Mouse (Mus musculus) stomach, postnatal 0 days (tissue): ENCODE measurements around the gene Btbd9. TPM values are rescaled to one million over a fixed set of nuclear protein-coding genes. Genes with fewer than 3 reads are reported as not detected.

Experiments
- ATAC-seq: fragments of 200-750 bp; cut with Nextera tagmentation; 2 replicates; pipeline ENCODE4 v1.8.0; 2017; ENCODE audit not compliant: low FRiP score, low TSS enrichment
- DNase-seq: peaks from one replicate; pipeline ENCODE4 v3.0.0-alpha.2; 2016; ENCODE audit warnings: low spot score
- H3K27ac ChIP-seq: fragments of 300-500 bp; sonication (generic); replicated peaks from 2 replicates; pipeline ENCODE4 v1.5.1; 2014; ENCODE audit warnings: mild to moderate bottlenecking, control low read depth
- H3K27me3 ChIP-seq: fragments of 300-500 bp; sonication (generic); 2 replicates; pipeline ENCODE4 v1.6.1; 2014; ENCODE audit warnings: low read length; ENCODE audit not compliant: control insufficient read depth, insufficient read depth
- H3K36me3 ChIP-seq: fragments of 300-500 bp; sonication (generic); 2 replicates; pipeline ENCODE4 v1.6.1; 2014; ENCODE audit warnings: low read length, mixed read lengths; ENCODE audit not compliant: control insufficient read depth, insufficient read depth
- H3K4me1 ChIP-seq: fragments of 300-500 bp; sonication (generic); replicated peaks from 2 replicates; pipeline ENCODE4 v1.6.1; 2014; ENCODE audit warnings: antibody characterized with exemption; ENCODE audit not compliant: control insufficient read depth, insufficient read depth
- H3K4me2 ChIP-seq: fragments of 300-500 bp; sonication (generic); replicated peaks from 2 replicates; pipeline ENCODE4 v1.6.1; 2014; ENCODE audit warnings: low read depth, mild to moderate bottlenecking, control low read depth, moderate library complexity
- H3K4me3 ChIP-seq: fragments of 300-500 bp; sonication (generic); 2 replicates; pipeline ENCODE4 v1.5.1; 2014; ENCODE audit warnings: low read depth, low read length, control low read depth
- H3K9ac ChIP-seq: fragments of 300-500 bp; sonication (generic); 2 replicates; pipeline ENCODE4 v1.6.1; 2014; ENCODE audit warnings: mild to moderate bottlenecking, low read length, control low read depth, mixed read lengths
- H3K9me3 ChIP-seq: fragments of 300-500 bp; sonication (generic); 2 replicates; pipeline ENCODE4 v1.6.1; 2016; ENCODE audit warnings: low read length; ENCODE audit not compliant: control insufficient read depth
- CTCF ChIP-seq: IDR thresholded peaks from 2 replicates; pipeline ENCODE4 v1.5.1; 2016; ENCODE audit warnings: antibody characterized with exemption, low read depth, mild to moderate bottlenecking, moderate library complexity
- EP300 ChIP-seq: optimal IDR thresholded peaks from 2 replicates; pipeline ENCODE3; 2016; ENCODE audit warnings: antibody characterized with exemption
- WGBS: fragments of 180-500 bp; shearing (Covaris S2); extraction: QIAGEN DNeasy Blood & Tissue Kit; methylation state at CpG from one replicate; pipeline ENCODE4 v1.1.7; 2014; 5-methylcytosine and 5-hydroxymethylcytosine counted together
- polyA plus RNA-seq: library from polyadenylated mRNA; unstranded; fragments of >200 nt; fragmentation: Nextera tagmentation; extraction: Ambion mirVana; gene quantifications from 2 replicates; pipeline ENCODE4 v1.2.1, GENCODE M21; 2015

Gene Btbd9
- polyA plus RNA-seq, 1 experiment from 2014 or later: 34.6 TPM

GRCm38 (mm10) chr17:30474561-30474960 lies 101.7 kb downstream of the Btbd9 start:
- Histone ChIP-seq H3K9me3 (no peaks in the 10 kb centered on the region), H3K4me1 (peaks cover 5% of the 10 kb centered on the region), H3K4me3 (no peak overlapping the region), H3K36me3 (no peaks in the 10 kb centered on the region), H3K27ac (no peak overlapping the region), H3K27me3 (no peaks in the 10 kb centered on the region), H3K4me2 (no peak overlapping the region), H3K9ac (no peak overlapping the region)
- ATAC-seq (no peak), DNase-seq (no peak)
- TF ChIP-seq EP300: no peak
- no peak for TF ChIP-seq CTCF
- 28% methylated on average over 2 of the region's 2 CpGs for WGBS

GRCm38 (mm10) chr17:30472776-30473175 lies 103.5 kb downstream of the Btbd9 start:
- H3K27me3 ChIP-seq: no peaks in the 10 kb centered on the region
- 93% methylated on average over 10 of the region's 10 CpGs for WGBS
- no peak overlapping the region for H3K4me2 ChIP-seq
- ATAC-seq: no peak
- no peaks in the 10 kb centered on the region for H3K36me3 ChIP-seq
- TF ChIP-seq CTCF: no peak
- no peak for TF ChIP-seq EP300
- H3K4me3 ChIP-seq: no peak overlapping the region
- no peak for DNase-seq
- H3K4me1 ChIP-seq: peaks cover 5% of the 10 kb centered on the region
- H3K27ac ChIP-seq: no peak overlapping the region
- no peaks in the 10 kb centered on the region for H3K9me3 ChIP-seq
- H3K9ac ChIP-seq: no peak overlapping the region

- 43% methylated on average over 7 of the region's 7 CpGs for WGBS
- ATAC-seq: no peak
Measured at GRCm38 (mm10) chr17:30471512-30471911, 104.8 kb downstream of the Btbd9 start.

GRCm38 (mm10) chr17:30470790-30471189 lies 105.5 kb downstream of the Btbd9 start:
- Histone ChIP-seq H3K9ac (0 out of 2 replicates have a peak overlapping the region, but pooled peaks have one; percentile 8), H3K4me3 (no peak overlapping the region), H3K36me3 (no peaks in the 10 kb centered on the region), H3K4me2 (no peak overlapping the region), H3K9me3 (no peaks in the 10 kb centered on the region), H3K4me1 (peaks cover 5% of the 10 kb centered on the region), H3K27ac (no peak overlapping the region), H3K27me3 (no peaks in the 10 kb centered on the region)
- DNase-seq (peak; percentile 25), ATAC-seq (no peak)
- WGBS: 25% methylated on average over 8 of the region's 8 CpGs
- no peak for TF ChIP-seq CTCF
- no peak for TF ChIP-seq EP300

More at GRCm38 (mm10) chr17:30471512-30471911, 104.8 kb downstream of the Btbd9 start:
- Histone ChIP-seq H3K9me3 (no peaks in the 10 kb centered on the region), H3K4me2 (no peak overlapping the region), H3K4me1 (peaks cover 5% of the 10 kb centered on the region), H3K4me3 (no peak overlapping the region), H3K36me3 (no peaks in the 10 kb centered on the region), H3K27ac (no peak overlapping the region), H3K9ac (no peak overlapping the region), H3K27me3 (no peaks in the 10 kb centered on the region)
- DNase-seq: no peak
- TF ChIP-seq CTCF (no peak), EP300 (no peak)

GRCm38 (mm10) chr17:30470286-30470685 lies 106.0 kb downstream of the Btbd9 start:
- Histone ChIP-seq H3K4me3 (no peak overlapping the region), H3K9me3 (no peaks in the 10 kb centered on the region), H3K36me3 (no peaks in the 10 kb centered on the region), H3K27me3 (no peaks in the 10 kb centered on the region), H3K27ac (no peak overlapping the region), H3K4me1 (peaks cover 5% of the 10 kb centered on the region), H3K9ac (no peak overlapping the region), H3K4me2 (no peak overlapping the region)
- 54% methylated on average over 8 of the region's 8 CpGs for WGBS
- TF ChIP-seq CTCF (no peak), EP300 (no peak)
- ATAC-seq (no peak), DNase-seq (no peak)

- Histone ChIP-seq H3K4me3 (no peak overlapping the region), H3K4me2 (no peak overlapping the region), H3K4me1 (peaks cover 5% of the 10 kb centered on the region), H3K36me3 (no peaks in the 10 kb centered on the region), H3K27ac (no peak overlapping the region), H3K9me3 (no peaks in the 10 kb centered on the region), H3K27me3 (no peaks in the 10 kb centered on the region), H3K9ac (no peak overlapping the region)
- DNase-seq (no peak), ATAC-seq (no peak)
- 73% methylated on average over 10 of the region's 10 CpGs for WGBS
- TF ChIP-seq CTCF: no peak
- TF ChIP-seq EP300: no peak
Measured at GRCm38 (mm10) chr17:30469511-30470076, 106.7 kb downstream of the Btbd9 start.
